Mouse (Mus musculus) natural killer cell, adult 2 months (primary cell): ENCODE measurements around the gene Pdzd7.

Experiments
- DNase-seq, 2 experiments: peaks; one replicate each; pipeline ENCODE4 v3.0.0; 2022; ENCODE audit warnings: low spot score in 2 of 2

Pdzd7 gene

GRCm38 (mm10) chr19:45012636-45013035, 32.9 kb downstream of the Pdzd7 start:
- no peak for DNase-seq

GRCm38 (mm10) chr19:45012219-45012618, 33.3 kb downstream of the Pdzd7 start:
- no peak for DNase-seq

- no peak for DNase-seq
Observed at GRCm38 (mm10) chr19:45010646-45011045, 34.9 kb downstream of the Pdzd7 start.

GRCm38 (mm10) chr19:45007425-45008191, 37.9 kb downstream of the Pdzd7 start:
- DNase-seq = no peak

GRCm38 (mm10) chr19:45007021-45007420, 38.5 kb downstream of the Pdzd7 start:
- no peak for DNase-seq

- peak; percentile 97 to 98 for DNase-seq
Observed at GRCm38 (mm10) chr19:45005957-45006712, 39.4 kb downstream of the Pdzd7 start, which contains the start of gene Mrpl43. Gene Mrpl43 (minus strand): TSS chr19:45006442.

- DNase-seq = peak; percentile 31 to 83
Observed at GRCm38 (mm10) chr19:45005444-45005843, 40.1 kb downstream of the Pdzd7 start, which contains the start of gene Twnk. Gene Twnk (plus strand): TSS chr19:45005663.

GRCm38 (mm10) chr19:45003740-45004516, 41.6 kb downstream of the Pdzd7 start:
- no peak for DNase-seq

- no peak for DNase-seq
Observed at GRCm38 (mm10) chr19:45002301-45002700, 43.2 kb downstream of the Pdzd7 start.

GRCm38 (mm10) chr19:44999647-45000046, 45.9 kb downstream of the Pdzd7 start:
- DNase-seq = no peak

GRCm38 (mm10) chr19:44997786-44998185, 47.7 kb downstream of the Pdzd7 start:
- no peak for DNase-seq

- no peak for DNase-seq
Observed at GRCm38 (mm10) chr19:44992712-44993111, 52.8 kb downstream of the Pdzd7 start.

- DNase-seq = no peak
Observed at GRCm38 (mm10) chr19:44992246-44992645, 53.3 kb downstream of the Pdzd7 start.

- DNase-seq = no peak
Observed at GRCm38 (mm10) chr19:44991031-44991430, 54.5 kb downstream of the Pdzd7 start.

GRCm38 (mm10) chr19:44989567-44990495, 55.7 kb downstream of the Pdzd7 start:
- DNase-seq = no peak

- DNase-seq = peak in 1 of 2 experiments; percentile 30
Observed at GRCm38 (mm10) chr19:44988831-44989566, 56.5 kb downstream of the Pdzd7 start, which contains the start of gene Sema4g. Gene Sema4g (plus strand): TSS chr19:44989101.

- DNase-seq = no peak
Observed at GRCm38 (mm10) chr19:44988321-44988720, 57.2 kb downstream of the Pdzd7 start.

GRCm38 (mm10) chr19:44987851-44988250, 57.7 kb downstream of the Pdzd7 start:
- DNase-seq = no peak

GRCm38 (mm10) chr19:44987004-44987403, 58.5 kb downstream of the Pdzd7 start:
- DNase-seq = no peak
